Mouse (Mus musculus) hindbrain, embryonic 12.5 days (tissue): ENCODE results near the gene E330021D16Rik. TPM values are rescaled to one million over a fixed set of nuclear protein-coding genes. Genes with fewer than 3 reads are reported as not detected.
"Not testable (repeated sequence)": the region's sequence is repeated elsewhere in the genome, so short reads cannot be mapped to it uniquely, and the experiment has no call there.

Experiments
- ATAC-seq: fragments of 200-750 bp; cut with Nextera tagmentation; 2 replicates; pipeline ENCODE4 v1.8.0; 2017; ENCODE audit warnings: moderate TSS enrichment; ENCODE audit not compliant: low FRiP score
- H3K27ac ChIP-seq: fragments of 300-500 bp; sonication (generic); 2 replicates; pipeline ENCODE4 v1.5.1; 2016; ENCODE audit warnings: mild to moderate bottlenecking
- H3K27me3 ChIP-seq: fragments of 300-500 bp; sonication (generic); 2 replicates; pipeline ENCODE4 v1.6.1; 2016; ENCODE audit warnings: mild to moderate bottlenecking
- H3K36me3 ChIP-seq: fragments of 300-500 bp; sonication (generic); 2 replicates; pipeline ENCODE4 v1.6.1; 2016; ENCODE audit warnings: mild to moderate bottlenecking
- H3K4me1 ChIP-seq: fragments of 300-500 bp; sonication (generic); 2 replicates; pipeline ENCODE4 v1.6.1; 2016
- H3K4me2 ChIP-seq: fragments of 300-500 bp; sonication (generic); replicated peaks from 2 replicates; pipeline ENCODE4 v1.6.1; 2016; ENCODE audit warnings: mild to moderate bottlenecking
- H3K4me3 ChIP-seq: fragments of 300-500 bp; sonication (generic); 2 replicates; pipeline ENCODE4 v1.5.1; 2016; ENCODE audit warnings: mild to moderate bottlenecking
- H3K9ac ChIP-seq: fragments of 300-500 bp; sonication (generic); 2 replicates; pipeline ENCODE4 v1.6.1; 2016; ENCODE audit warnings: mild to moderate bottlenecking, moderate library complexity
- H3K9me3 ChIP-seq: fragments of 300-500 bp; sonication (generic); replicated peaks from 2 replicates; pipeline ENCODE4 v1.6.1; 2016; ENCODE audit warnings: mild to moderate bottlenecking
- WGBS: fragments of 180-500 bp; shearing (Covaris S2); methylation state at CpG from one replicate; pipeline ENCODE4 v1.1.7; 2016; 5-methylcytosine and 5-hydroxymethylcytosine counted together
- polyA plus RNA-seq: library from polyadenylated mRNA; unstranded; fragments of >200 nt; fragmentation: Nextera tagmentation; extraction: Ambion mirVana; gene quantifications from 2 replicates; pipeline ENCODE4 v1.2.1, GENCODE M21; 2016

Gene E330021D16Rik
- polyA plus RNA-seq = not detected in 2 replicates

DNA sequence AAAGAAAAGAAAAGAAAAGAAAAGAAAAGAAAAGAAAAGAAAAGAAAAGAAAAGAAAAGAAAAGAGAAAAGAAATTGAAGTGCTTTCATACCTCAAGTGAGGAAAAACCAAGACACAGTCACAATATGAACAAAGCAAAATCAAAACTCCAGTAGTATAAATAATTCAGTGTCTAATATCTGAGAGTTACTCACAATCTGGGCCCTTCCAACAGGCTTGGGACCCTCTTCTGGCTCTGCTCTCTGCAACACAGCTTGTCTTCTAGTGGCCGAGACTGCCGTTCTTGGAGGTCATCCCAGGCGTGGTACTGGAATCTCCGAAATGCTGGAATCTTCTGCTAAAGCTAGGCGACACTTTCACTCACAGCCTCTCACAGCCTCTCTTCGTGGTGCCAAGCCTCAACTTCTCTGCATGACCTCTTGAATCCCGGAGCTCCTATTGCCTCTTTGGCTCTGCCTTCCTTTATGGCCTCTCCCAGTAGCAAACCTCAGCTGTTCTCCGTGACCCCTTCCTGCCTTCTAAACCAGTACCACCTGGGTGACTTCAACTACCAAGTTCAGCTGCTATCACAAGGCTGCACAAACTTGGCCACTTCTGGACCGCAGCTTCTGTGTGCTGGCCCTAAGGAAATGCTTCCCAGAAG is at the start of gene E330021D16Rik:
Gene E330021D16Rik, minus strand, starts transcription at position 437 of the 643 bp plus-strand sequence.
- Histone ChIP-seq H3K27me3 (no peaks in the 10 kb centered on the region), H3K9me3 (no peaks in the 10 kb centered on the region), H3K4me2 (no peak within 1 kb of the TSS), H3K27ac (no peak within 1 kb of the TSS), H3K36me3 (no peaks in the 10 kb centered on the region), H3K9ac (no peak within 1 kb of the TSS), H3K4me3 (no peak within 1 kb of the TSS), H3K4me1 (no peaks in the 10 kb centered on the region)
- WGBS = 87% methylated on average over 9 of the region's 9 CpGs
- ATAC-seq = no peak

DNA sequence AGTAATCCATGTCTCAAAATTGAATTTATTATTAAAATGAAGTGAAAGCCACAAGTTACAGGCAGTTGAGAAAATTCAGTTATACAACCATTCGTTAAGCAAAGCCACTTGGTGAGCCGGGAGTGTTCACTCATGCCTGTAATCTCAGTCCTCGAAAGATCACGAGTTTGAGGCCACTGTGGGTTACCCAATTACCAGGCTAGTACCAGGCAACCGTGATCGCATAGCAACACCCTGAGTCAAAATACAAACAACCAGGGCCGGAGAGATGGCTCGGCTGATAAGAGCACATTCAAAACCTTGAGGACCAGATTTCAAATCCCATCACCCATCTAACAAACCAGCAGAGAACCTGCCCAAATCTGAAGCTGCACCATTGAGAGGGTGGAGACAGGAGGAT is 49.7 kb upstream of the E330021D16Rik start:
- no peak for ATAC-seq
- Histone ChIP-seq H3K27ac (no peak overlapping the region), H3K9ac (no peak overlapping the region), H3K9me3 (no peaks in the 10 kb centered on the region), H3K4me2 (no peak overlapping the region), H3K4me3 (no peak overlapping the region), H3K27me3 (no peaks in the 10 kb centered on the region), H3K36me3 (no peaks in the 10 kb centered on the region), H3K4me1 (peaks cover 13% of the 10 kb centered on the region; the same call in 1 of the 2 replicates)
- WGBS = 91% methylated on average over 8 of the region's 8 CpGs

DNA sequence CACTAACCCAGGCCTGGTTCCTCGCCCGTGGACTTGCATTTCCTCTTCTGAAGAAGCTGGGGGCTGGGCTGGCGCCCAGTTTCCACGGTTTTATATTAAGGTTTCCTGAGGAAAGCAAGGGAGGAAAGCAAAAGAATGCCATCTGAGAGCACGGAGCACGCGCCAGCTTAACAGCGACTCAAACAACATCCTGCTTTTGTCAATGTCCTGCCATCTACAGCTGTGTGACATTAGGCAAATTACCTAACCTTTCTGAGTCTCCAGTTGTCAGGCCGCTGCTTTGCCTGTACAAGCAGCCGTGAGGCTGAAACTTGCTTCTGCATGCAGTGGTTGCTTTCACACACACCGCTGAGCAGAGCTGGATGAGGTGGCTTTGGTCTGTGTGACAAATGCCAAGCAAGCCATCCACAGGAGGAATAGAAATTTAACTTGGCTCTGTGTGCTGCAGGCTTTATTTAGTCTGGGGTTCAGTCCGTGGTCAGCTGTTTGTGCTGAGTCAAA is 48.8 kb upstream of the E330021D16Rik start:
- 66% methylated on average over 12 of the region's 12 CpGs for WGBS
- Histone ChIP-seq H3K36me3 (no peaks in the 10 kb centered on the region), H3K9me3 (no peaks in the 10 kb centered on the region), H3K9ac (no peak overlapping the region), H3K4me2 (no peak overlapping the region), H3K4me1 (peaks cover 10% of the 10 kb centered on the region; the same call in 1 of the 2 replicates), H3K4me3 (no peak overlapping the region), H3K27me3 (no peaks in the 10 kb centered on the region), H3K27ac (no peak overlapping the region)
- no peak for ATAC-seq

DNA sequence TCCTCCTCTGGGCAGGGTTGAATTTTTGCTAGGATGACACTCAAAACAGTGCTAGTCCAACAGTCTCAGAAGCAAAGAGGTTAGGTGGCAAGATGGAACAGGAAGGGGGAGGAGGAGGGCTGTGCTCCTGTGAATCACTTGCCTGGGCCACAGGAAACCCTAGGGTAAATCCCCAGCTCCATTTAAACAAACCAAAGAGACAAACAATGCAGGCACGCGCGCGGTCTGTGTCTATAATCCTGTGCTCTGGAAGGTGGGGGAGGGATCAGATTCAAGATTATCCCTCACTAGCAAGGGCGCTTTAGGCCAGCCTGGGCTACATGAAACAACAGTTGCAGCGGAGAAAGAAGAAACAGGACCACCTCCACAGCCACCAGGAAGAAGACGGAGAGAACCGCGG is 48.1 kb upstream of the E330021D16Rik start:
- H3K4me1 ChIP-seq = peaks cover 7% of the 10 kb centered on the region; the same call in 1 of the 2 replicates
- H3K27me3 ChIP-seq = no peaks in the 10 kb centered on the region
- H3K4me3 ChIP-seq = no peak overlapping the region
- no peak overlapping the region for H3K9ac ChIP-seq
- no peaks in the 10 kb centered on the region for H3K9me3 ChIP-seq
- no peak overlapping the region for H3K4me2 ChIP-seq
- no peak for ATAC-seq
- H3K36me3 ChIP-seq = no peaks in the 10 kb centered on the region
- H3K27ac ChIP-seq = no peak overlapping the region
- WGBS = 76% methylated on average over 9 of the region's 9 CpGs

DNA sequence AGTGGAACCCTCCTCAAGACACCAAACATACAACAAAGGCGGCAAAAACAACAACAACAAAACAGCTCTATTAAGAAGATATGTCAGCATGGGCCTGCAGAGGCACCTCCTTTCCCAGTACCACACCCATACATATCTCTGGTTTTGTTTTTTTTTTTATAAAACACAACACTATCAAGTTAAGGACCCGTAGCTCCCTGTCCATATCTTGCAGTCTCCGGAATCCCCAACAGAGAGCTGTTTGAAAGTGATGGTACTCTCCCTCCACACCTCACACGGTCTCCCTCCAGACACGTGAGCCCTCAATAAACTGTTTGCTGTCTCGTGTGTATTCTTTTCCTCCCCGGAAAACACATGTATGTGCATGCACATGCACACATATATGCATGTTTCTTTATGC is 43.8 kb upstream of the E330021D16Rik start:
- Histone ChIP-seq H3K9ac (no peak overlapping the region), H3K9me3 (no peaks in the 10 kb centered on the region), H3K4me1 (0 out of 2 replicates have a peak, but pooled peaks cover 2% of the 10 kb centered on the region), H3K27me3 (no peaks in the 10 kb centered on the region), H3K4me3 (no peak overlapping the region), H3K4me2 (no peak overlapping the region), H3K36me3 (no peaks in the 10 kb centered on the region), H3K27ac (no peak overlapping the region)
- ATAC-seq = no peak
- WGBS = 90% methylated on average over 7 of the region's 7 CpGs

DNA sequence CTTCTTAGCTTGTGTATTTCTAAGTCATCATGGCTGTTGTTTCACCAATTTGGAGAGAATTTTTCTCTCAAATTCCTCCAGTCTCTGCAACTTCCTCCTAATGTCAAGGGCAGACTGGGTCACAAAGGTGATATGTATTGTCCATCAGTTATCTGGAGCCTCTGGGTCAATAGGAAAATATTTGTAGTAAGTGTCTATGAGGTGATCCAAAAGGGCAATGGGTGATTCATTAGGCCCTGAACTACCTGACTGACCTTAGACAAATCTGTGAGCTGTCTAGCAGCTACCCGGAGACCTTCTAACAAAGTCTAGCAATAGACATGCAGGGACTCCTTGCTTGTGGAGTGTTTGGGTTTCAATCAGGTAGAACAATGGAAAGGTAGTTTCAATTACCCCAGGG is 40.9 kb upstream of the E330021D16Rik start:
- Histone ChIP-seq H3K4me1 (no peaks in the 10 kb centered on the region), H3K9ac (no peak overlapping the region), H3K36me3 (no peaks in the 10 kb centered on the region), H3K9me3 (no peaks in the 10 kb centered on the region), H3K4me2 (no peak overlapping the region), H3K4me3 (no peak overlapping the region), H3K27me3 (no peaks in the 10 kb centered on the region), H3K27ac (no peak overlapping the region)
- 94% methylated on average over 1 of the region's 1 CpGs for WGBS
- no peak for ATAC-seq

DNA sequence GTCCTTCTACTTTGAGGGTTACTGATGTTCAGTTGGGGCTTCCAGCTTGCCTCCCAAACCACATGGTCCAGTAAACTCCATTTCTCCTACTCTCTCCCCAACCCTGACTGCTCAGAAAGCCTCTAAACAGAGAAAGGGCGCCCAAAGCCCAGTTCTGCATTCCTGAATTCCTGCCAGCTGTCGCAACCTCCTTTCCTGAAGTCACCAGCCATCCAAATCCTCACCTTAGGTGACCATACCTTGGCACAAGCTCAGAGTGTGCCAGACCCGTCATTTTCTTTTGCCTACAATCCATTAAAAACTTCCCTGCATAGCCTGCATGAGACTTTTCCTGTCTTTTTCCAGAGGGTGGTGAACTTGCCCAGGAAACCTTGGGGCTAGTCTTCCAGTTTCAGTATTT is 40.3 kb upstream of the E330021D16Rik start:
- H3K27me3 ChIP-seq = no peaks in the 10 kb centered on the region
- H3K4me3 ChIP-seq = no peak overlapping the region
- no peak overlapping the region for H3K27ac ChIP-seq
- 80% methylated on average over 3 of the region's 3 CpGs for WGBS
- H3K4me1 ChIP-seq = no peaks in the 10 kb centered on the region
- no peaks in the 10 kb centered on the region for H3K36me3 ChIP-seq
- no peaks in the 10 kb centered on the region for H3K9me3 ChIP-seq
- no peak overlapping the region for H3K9ac ChIP-seq
- no peak for ATAC-seq
- H3K4me2 ChIP-seq = no peak overlapping the region

DNA sequence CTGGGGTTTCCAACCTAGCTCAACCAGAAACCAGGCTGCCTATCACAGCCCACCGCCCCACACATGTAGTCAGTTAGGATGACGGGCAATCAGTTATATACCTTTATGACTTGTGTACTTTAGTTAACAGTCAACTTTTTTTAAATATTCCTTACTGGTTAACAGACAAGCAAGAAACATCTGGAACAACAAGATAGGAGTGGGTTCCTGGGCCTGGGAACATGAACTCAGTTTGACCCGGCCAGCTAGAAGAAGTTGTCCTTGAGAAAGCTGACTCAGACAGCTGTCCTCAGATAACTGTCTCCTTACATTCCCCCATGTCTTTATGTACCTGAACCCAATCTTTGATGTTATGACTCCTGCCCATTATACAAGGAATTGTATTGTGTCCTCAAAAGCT is 37.3 kb upstream of the E330021D16Rik start:
- 94% methylated on average over 3 of the region's 3 CpGs for WGBS
- H3K27ac ChIP-seq = no peak overlapping the region
- H3K4me1 ChIP-seq = no peaks in the 10 kb centered on the region
- no peaks in the 10 kb centered on the region for H3K27me3 ChIP-seq
- no peak overlapping the region for H3K9ac ChIP-seq
- ATAC-seq = no peak
- no peak overlapping the region for H3K4me2 ChIP-seq
- no peaks in the 10 kb centered on the region for H3K36me3 ChIP-seq
- no peak overlapping the region for H3K4me3 ChIP-seq
- H3K9me3 ChIP-seq = 0 out of 2 replicates have a peak, but pooled peaks cover 2% of the 10 kb centered on the region

DNA sequence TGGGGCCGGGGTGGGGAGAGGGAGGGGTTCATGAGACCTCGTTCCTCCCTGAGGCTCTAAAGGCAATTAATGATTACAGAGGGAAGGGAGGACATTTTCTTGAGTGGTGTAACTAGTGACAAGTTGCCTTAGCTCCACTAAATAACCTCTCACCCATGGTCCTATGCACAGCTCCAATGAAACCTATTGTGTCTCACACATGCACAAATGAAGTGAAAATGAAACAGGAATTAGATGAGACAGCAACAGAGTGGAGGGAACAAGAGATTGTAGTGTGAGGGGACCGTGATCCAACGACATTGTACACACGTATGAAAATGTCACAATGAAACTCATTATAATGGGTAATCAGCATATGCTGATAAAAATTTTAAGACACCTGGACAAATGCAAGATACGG is 35.5 kb upstream of the E330021D16Rik start:
- H3K36me3 ChIP-seq = no peaks in the 10 kb centered on the region
- no peaks in the 10 kb centered on the region for H3K4me1 ChIP-seq
- no peak overlapping the region for H3K27ac ChIP-seq
- no peaks in the 10 kb centered on the region for H3K27me3 ChIP-seq
- ATAC-seq = no peak
- H3K9me3 ChIP-seq = 0 out of 2 replicates have a peak, but pooled peaks cover 2% of the 10 kb centered on the region
- H3K9ac ChIP-seq = no peak overlapping the region
- WGBS = 92% methylated on average over 6 of the region's 6 CpGs
- H3K4me2 ChIP-seq = no peak overlapping the region
- no peak overlapping the region for H3K4me3 ChIP-seq

DNA sequence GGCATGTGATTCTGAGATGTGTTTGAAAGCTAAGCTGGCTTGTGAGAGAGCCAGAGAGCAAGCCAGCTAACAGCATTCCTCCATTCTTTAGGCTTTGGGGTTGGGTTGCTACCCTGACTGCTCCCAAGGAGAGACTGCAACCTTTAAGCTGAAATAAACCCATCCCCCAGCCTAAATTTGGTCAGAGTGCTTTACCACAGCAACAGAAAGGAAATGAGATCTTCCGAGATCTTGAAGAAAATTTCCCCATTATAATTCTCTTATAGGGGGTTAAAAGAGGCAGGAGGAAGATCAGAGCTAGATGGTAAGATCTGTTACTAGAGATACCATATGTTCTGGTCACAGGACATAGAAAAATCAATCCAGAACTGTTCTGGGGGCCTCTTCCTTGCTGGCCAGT is 34.6 kb upstream of the E330021D16Rik start:
- no peaks in the 10 kb centered on the region for H3K4me1 ChIP-seq
- H3K4me2 ChIP-seq = no peak overlapping the region
- H3K9me3 ChIP-seq = peaks cover 5% of the 10 kb centered on the region; the same call in 1 of the 2 replicates
- WGBS = 92% methylated on average over 1 of the region's 1 CpGs
- no peaks in the 10 kb centered on the region for H3K27me3 ChIP-seq
- no peak overlapping the region for H3K9ac ChIP-seq
- H3K27ac ChIP-seq = no peak overlapping the region
- H3K4me3 ChIP-seq = no peak overlapping the region
- no peak for ATAC-seq
- no peaks in the 10 kb centered on the region for H3K36me3 ChIP-seq

DNA sequence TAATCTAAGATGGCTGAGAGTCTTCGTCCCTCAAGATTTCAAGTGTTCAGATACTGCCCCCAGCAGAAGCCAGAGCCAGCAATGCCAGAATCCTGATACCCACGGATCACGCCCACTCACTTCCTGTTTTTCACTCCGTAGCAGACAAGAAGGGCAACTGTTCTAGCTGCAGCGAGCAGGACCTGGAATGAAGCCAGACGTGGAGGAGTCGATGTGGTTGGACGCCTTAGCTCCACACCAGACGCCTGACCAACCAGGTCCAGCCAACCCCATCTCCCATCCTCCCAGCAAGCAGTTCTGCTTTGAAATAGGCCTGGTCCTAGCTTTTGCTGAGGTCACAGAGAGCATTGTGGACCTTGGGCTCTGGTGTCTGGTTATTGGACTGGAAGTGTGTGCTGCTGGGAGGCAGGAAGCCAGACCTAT is 33.9 kb upstream of the E330021D16Rik start:
- Histone ChIP-seq H3K9me3 (peaks cover 12% of the 10 kb centered on the region), H3K27me3 (no peaks in the 10 kb centered on the region), H3K4me1 (no peaks in the 10 kb centered on the region), H3K27ac (no peak overlapping the region), H3K4me2 (no peak overlapping the region), H3K36me3 (no peaks in the 10 kb centered on the region), H3K4me3 (no peak overlapping the region), H3K9ac (no peak overlapping the region)
- no peak for ATAC-seq
- 78% methylated on average over 9 of the region's 9 CpGs for WGBS

DNA sequence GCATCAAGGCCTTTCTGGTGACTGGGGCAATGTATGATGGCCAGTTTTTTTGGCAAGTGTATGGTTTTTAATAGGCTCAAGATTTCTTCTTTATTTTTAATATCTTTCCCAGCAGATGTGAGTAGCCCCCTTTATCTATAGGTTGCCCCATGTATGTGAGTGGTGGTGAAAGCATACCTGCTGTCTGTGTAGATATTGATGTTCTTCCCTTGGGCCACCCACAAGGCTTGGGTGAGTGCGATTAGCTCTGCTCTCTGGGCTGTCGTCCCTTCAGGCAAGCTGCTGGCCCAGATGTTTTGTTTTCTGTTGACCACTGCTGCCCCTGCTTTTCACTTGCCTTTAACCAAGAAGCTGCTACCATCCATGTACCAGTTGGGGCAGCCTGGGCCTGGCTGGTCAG is 23.8 kb upstream of the E330021D16Rik start:
- peaks cover 23% of the 10 kb centered on the region for H3K9me3 ChIP-seq

DNA sequence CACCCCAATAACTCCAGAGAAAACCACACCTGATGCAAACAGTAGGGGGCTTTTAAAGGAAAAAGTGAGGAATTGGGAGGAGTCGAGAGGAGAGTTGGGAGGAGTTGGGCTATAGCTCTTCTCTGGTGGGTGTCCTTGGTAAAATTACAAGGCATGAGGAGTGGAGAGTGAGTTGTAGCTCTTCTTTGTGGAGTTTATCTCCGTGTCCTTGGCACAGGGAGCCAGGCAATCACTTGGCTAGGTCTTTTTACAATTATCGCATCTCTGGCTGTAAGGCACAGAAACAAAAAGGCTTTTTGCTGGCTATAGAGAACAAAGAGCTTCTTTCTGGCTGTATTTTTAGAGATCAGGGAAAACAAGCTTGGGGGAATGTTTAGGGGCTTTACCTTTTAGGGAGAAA is 20.8 kb upstream of the E330021D16Rik start:
- not testable (repeated sequence) for H3K4me2 ChIP-seq, H3K27ac ChIP-seq, ATAC-seq, H3K36me3 ChIP-seq, H3K4me3 ChIP-seq, H3K9ac ChIP-seq, H3K9me3 ChIP-seq, H3K4me1 ChIP-seq, H3K27me3 ChIP-seq
- WGBS = 83% methylated on average over 3 of the region's 3 CpGs

More for the DNA sequence above, 23.8 kb upstream of the E330021D16Rik start:
- not testable (repeated sequence) for H3K4me2 ChIP-seq, H3K4me1 ChIP-seq, H3K9ac ChIP-seq, H3K27ac ChIP-seq, H3K36me3 ChIP-seq, ATAC-seq, H3K27me3 ChIP-seq, H3K4me3 ChIP-seq
- 63% methylated on average over 2 of the region's 2 CpGs for WGBS
